Mouse (Mus musculus): Measurements from ENCODE around the gene Eno3. TPM values are rescaled to one million over a fixed set of nuclear protein-coding genes. Genes with fewer than 3 reads are reported as not detected.

Gene Eno3
- polyA plus RNA-seq, 1 experiment: 15.7 TPM

DNA sequence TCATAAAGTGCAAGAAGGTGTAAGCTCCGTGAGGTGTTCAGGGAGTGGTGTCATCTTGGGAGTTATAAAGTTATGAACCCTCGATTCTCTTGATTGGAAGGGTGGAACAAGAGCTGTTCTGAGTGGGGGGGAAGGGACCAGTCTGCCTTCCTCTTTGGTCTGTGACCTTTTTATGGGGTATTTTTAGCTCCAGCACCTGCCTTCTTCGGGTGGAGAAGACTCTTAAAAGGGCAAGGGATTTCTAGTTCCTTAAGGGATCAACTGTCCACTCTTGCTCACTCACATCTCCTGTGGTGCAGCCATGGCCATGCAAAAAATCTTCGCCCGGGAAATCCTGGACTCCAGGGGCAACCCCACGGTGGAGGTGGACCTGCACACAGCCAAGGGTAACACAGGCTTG lies 571 bp downstream of the Eno3 start:
- Histone ChIP-seq H3K36me3 (ENCODE audit: control insufficient read depth, insufficient read depth, low read length, poor library complexity, severe bottlenecking) (peaks cover 12% of the 10 kb centered on the region), H3K4me3 (ENCODE audit: low read depth, low read length) (no peak overlapping the region), H3K27ac (ENCODE audit: insufficient read depth, low read length) (no peak overlapping the region), H3K4me1 (ENCODE audit: control insufficient read depth, insufficient read depth, low read length) (no peaks in the 10 kb centered on the region), H3K27me3 (ENCODE audit: control insufficient read depth, insufficient read depth, low read length, poor library complexity, severe bottlenecking) (no peaks in the 10 kb centered on the region), H3K9me3 (replicated peaks; ENCODE audit: control insufficient read depth, insufficient read depth, low read length, poor library complexity, severe bottlenecking) (no peaks in the 10 kb centered on the region), H3K9ac (ENCODE audit: low read depth, poor library complexity, severe bottlenecking) (no peak overlapping the region)
- TF ChIP-seq POLR2A (IDR thresholded peaks at IDR 0.05; ENCODE audit: insufficient read depth, low read length) (no peak), EP300 (IDR thresholded peaks at IDR 0.05; ENCODE audit: insufficient read depth, low read depth, low read length) (no peak), CTCF (IDR thresholded peaks at IDR 0.05; ENCODE audit: low read depth, low read length) (no peak)

DNA sequence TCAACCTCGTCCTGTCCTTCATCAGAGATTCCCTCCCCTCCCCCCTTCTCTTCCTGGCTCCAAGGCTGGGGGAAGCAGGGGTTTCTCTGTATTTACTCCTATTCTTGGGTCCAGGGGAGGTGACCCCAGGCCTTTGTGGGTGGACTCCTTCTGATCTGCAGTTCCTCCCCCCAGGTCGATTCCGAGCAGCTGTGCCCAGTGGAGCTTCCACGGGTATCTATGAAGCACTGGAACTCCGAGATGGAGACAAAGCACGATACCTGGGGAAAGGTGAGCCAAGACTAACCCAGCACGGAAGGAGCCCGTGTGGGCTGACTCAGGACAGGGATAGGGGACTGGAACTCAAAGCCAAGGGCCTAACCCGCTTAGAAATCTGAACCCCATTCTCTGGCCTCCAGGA lies 989 bp downstream of the Eno3 start:
- no peak overlapping the region for H3K9ac ChIP-seq (ENCODE audit: low read depth, poor library complexity, severe bottlenecking)
- no peaks in the 10 kb centered on the region for H3K27me3 ChIP-seq (ENCODE audit: control insufficient read depth, insufficient read depth, low read length, poor library complexity, severe bottlenecking)
- no peaks in the 10 kb centered on the region for H3K9me3 ChIP-seq (replicated peaks; ENCODE audit: control insufficient read depth, insufficient read depth, low read length, poor library complexity, severe bottlenecking)
- H3K4me3 ChIP-seq (ENCODE audit: low read depth, low read length): no peak overlapping the region
- H3K36me3 ChIP-seq (ENCODE audit: control insufficient read depth, insufficient read depth, low read length, poor library complexity, severe bottlenecking): peaks cover 12% of the 10 kb centered on the region
- no peak overlapping the region for H3K27ac ChIP-seq (ENCODE audit: insufficient read depth, low read length)
- TF ChIP-seq CTCF (IDR thresholded peaks at IDR 0.05; ENCODE audit: low read depth, low read length): no peak
- H3K4me1 ChIP-seq (ENCODE audit: control insufficient read depth, insufficient read depth, low read length): no peaks in the 10 kb centered on the region

DNA sequence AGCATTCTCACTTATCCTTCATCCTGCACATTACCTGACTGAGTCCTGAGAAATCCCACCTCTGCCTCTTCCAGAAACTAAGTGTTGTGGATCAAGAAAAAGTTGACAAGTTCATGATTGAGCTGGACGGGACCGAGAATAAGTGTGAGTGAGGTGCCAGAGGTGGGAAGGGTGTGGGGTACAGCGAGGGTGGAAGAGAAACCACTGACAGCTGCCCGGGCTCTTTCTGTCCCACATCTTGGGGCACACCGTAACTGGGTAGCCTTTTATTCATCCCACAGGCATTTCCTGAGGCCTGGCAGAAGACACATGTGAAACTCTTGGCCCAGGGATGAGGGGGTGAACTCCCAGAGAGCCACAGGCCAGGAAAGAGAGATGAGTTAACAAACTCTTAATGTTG lies 1.5 kb downstream of the Eno3 start:
- Histone ChIP-seq H3K4me3 (ENCODE audit: low read depth, low read length) (no peak overlapping the region), H3K27me3 (ENCODE audit: control insufficient read depth, insufficient read depth, low read length, poor library complexity, severe bottlenecking) (no peaks in the 10 kb centered on the region), H3K36me3 (ENCODE audit: control insufficient read depth, insufficient read depth, low read length, poor library complexity, severe bottlenecking) (peaks cover 16% of the 10 kb centered on the region), H3K4me1 (ENCODE audit: control insufficient read depth, insufficient read depth, low read length) (no peaks in the 10 kb centered on the region), H3K9ac (ENCODE audit: low read depth, poor library complexity, severe bottlenecking) (0 out of 2 replicates have a peak overlapping the region, but pooled peaks have one; percentile 3), H3K27ac (ENCODE audit: insufficient read depth, low read length) (no peak overlapping the region), H3K9me3 (replicated peaks; ENCODE audit: control insufficient read depth, insufficient read depth, low read length, poor library complexity, severe bottlenecking) (no peaks in the 10 kb centered on the region)
- TF ChIP-seq EP300 (IDR thresholded peaks at IDR 0.05; ENCODE audit: insufficient read depth, low read depth, low read length) (no peak), POLR2A (IDR thresholded peaks at IDR 0.05; ENCODE audit: insufficient read depth, low read length) (no peak), CTCF (IDR thresholded peaks at IDR 0.05; ENCODE audit: low read depth, low read length) (no peak)

DNA sequence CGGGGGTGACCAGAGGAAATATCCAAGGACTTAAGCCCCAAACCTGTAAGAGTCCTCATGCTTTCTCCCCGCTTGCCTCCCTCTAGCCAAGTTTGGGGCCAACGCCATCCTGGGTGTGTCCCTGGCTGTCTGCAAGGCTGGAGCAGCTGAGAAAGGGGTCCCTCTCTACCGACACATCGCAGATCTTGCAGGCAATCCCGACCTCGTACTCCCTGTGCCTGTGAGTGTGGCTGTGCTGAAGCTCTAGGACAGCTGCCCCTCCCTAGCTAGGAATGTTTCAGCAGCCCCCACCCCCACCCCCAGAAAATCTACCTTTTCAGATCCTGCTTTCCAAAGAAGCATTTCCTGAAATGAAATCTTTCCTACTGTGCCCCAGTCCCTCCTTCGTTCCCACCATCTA lies 1.9 kb downstream of the Eno3 start:
- Histone ChIP-seq H3K36me3 (ENCODE audit: control insufficient read depth, insufficient read depth, low read length, poor library complexity, severe bottlenecking) (peaks cover 20% of the 10 kb centered on the region), H3K4me1 (ENCODE audit: control insufficient read depth, insufficient read depth, low read length) (no peaks in the 10 kb centered on the region), H3K27ac (ENCODE audit: insufficient read depth, low read length) (no peak overlapping the region), H3K9ac (ENCODE audit: low read depth, poor library complexity, severe bottlenecking) (0 out of 2 replicates have a peak overlapping the region, but pooled peaks have one; percentile 3), H3K4me3 (ENCODE audit: low read depth, low read length) (no peak overlapping the region), H3K9me3 (replicated peaks; ENCODE audit: control insufficient read depth, insufficient read depth, low read length, poor library complexity, severe bottlenecking) (no peaks in the 10 kb centered on the region), H3K27me3 (ENCODE audit: control insufficient read depth, insufficient read depth, low read length, poor library complexity, severe bottlenecking) (no peaks in the 10 kb centered on the region)
- no peak for TF ChIP-seq POLR2A (IDR thresholded peaks at IDR 0.05; ENCODE audit: insufficient read depth, low read length)

DNA sequence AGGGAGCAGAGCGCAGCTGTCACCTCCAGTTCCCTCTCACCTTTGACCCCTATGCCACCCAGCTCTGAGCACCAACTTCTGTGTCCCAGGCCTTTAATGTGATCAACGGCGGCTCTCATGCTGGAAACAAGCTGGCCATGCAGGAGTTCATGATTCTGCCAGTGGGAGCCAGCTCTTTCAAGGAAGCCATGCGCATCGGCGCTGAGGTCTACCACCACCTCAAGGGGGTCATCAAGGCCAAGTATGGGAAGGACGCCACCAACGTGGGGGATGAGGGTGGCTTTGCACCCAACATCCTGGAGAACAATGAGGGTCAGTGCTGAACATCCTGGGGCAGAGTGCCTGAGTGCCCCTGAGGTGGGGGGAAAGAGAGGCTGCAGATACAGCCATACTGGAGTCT lies 3.6 kb downstream of the Eno3 start:
- H3K27ac ChIP-seq (ENCODE audit: insufficient read depth, low read length): no peak overlapping the region
- peaks cover 35% of the 10 kb centered on the region for H3K36me3 ChIP-seq (ENCODE audit: control insufficient read depth, insufficient read depth, low read length, poor library complexity, severe bottlenecking)
- H3K9ac ChIP-seq (ENCODE audit: low read depth, poor library complexity, severe bottlenecking): no peak overlapping the region
- H3K27me3 ChIP-seq (ENCODE audit: control insufficient read depth, insufficient read depth, low read length, poor library complexity, severe bottlenecking): no peaks in the 10 kb centered on the region
- H3K4me3 ChIP-seq (ENCODE audit: low read depth, low read length): no peak overlapping the region
- TF ChIP-seq EP300 (IDR thresholded peaks at IDR 0.05; ENCODE audit: insufficient read depth, low read depth, low read length) (no peak), POLR2A (IDR thresholded peaks at IDR 0.05; ENCODE audit: insufficient read depth, low read length) (no peak), CTCF (IDR thresholded peaks at IDR 0.05; ENCODE audit: low read depth, low read length) (no peak)
- H3K9me3 ChIP-seq (replicated peaks; ENCODE audit: control insufficient read depth, insufficient read depth, low read length, poor library complexity, severe bottlenecking): no peaks in the 10 kb centered on the region
- no peaks in the 10 kb centered on the region for H3K4me1 ChIP-seq (ENCODE audit: control insufficient read depth, insufficient read depth, low read length)

DNA sequence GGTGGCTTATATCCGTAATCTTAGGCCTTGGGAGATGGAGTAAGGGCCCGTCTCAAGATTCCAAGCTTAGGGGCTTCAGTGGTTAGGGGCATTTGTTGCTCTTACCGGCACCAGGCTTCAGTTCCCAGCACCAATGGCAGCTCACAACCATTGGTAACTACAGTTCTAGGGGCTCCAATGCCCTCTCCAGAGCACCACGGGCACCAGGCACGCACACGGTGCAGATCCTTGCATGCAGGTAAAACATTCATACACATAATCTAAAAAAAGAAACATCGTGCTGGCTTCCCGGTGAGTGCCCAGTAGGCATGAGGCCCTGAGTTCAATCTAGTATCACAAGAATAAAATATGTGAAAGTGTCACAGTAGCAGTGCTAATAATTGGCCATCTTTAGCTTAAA lies 6.1 kb downstream of the Eno3 start:
- H3K27ac ChIP-seq (ENCODE audit: insufficient read depth, low read length): no peak overlapping the region
- no peak overlapping the region for H3K4me3 ChIP-seq (ENCODE audit: low read depth, low read length)
- no peaks in the 10 kb centered on the region for H3K9me3 ChIP-seq (replicated peaks; ENCODE audit: control insufficient read depth, insufficient read depth, low read length, poor library complexity, severe bottlenecking)
- no peaks in the 10 kb centered on the region for H3K4me1 ChIP-seq (ENCODE audit: control insufficient read depth, insufficient read depth, low read length)
- H3K9ac ChIP-seq (ENCODE audit: low read depth, poor library complexity, severe bottlenecking): no peak overlapping the region
- no peak for TF ChIP-seq CTCF (IDR thresholded peaks at IDR 0.05; ENCODE audit: low read depth, low read length)
- no peak for TF ChIP-seq POLR2A (IDR thresholded peaks at IDR 0.05; ENCODE audit: insufficient read depth, low read length)
- TF ChIP-seq EP300 (IDR thresholded peaks at IDR 0.05; ENCODE audit: insufficient read depth, low read depth, low read length): no peak
- H3K27me3 ChIP-seq (ENCODE audit: control insufficient read depth, insufficient read depth, low read length, poor library complexity, severe bottlenecking): no peaks in the 10 kb centered on the region
- H3K36me3 ChIP-seq (ENCODE audit: control insufficient read depth, insufficient read depth, low read length, poor library complexity, severe bottlenecking): peaks cover 45% of the 10 kb centered on the region
